Mouse (Mus musculus): ENCODE data around the gene Cuta. TPM values are rescaled to one million over a fixed set of nuclear protein-coding genes. Genes with fewer than 3 reads are reported as not detected.

The Cuta gene
- polyA plus RNA-seq, 1 experiment from 2014 or later: 246 TPM

GRCm38 (mm10) chr17:26951952-26952877, 12.8 kb upstream of the Cuta start:
- no peak overlapping the region for H3K27ac ChIP-seq
- H3K4me2 ChIP-seq (replicated peaks): peak overlapping the region; percentile 58
- no peaks in the 10 kb centered on the region for H3K9me3 ChIP-seq
- 0 out of 2 replicates have a peak, but pooled peaks cover 3% of the 10 kb centered on the region for H3K36me3 ChIP-seq
- no peaks in the 10 kb centered on the region for H3K27me3 ChIP-seq (replicated peaks)
- 0 out of 2 replicates have a peak overlapping the region, but pooled peaks have one; percentile 2 for H3K9ac ChIP-seq
- peaks cover 53% of the 10 kb centered on the region for H3K4me1 ChIP-seq (replicated peaks)
- ATAC-seq: no peak
- 35% methylated on average over 23 of the region's 23 CpGs for WGBS
- peak overlapping the region; percentile 28 for H3K4me3 ChIP-seq (replicated peaks)

GRCm38 (mm10) chr17:26951406-26951805, 12.0 kb upstream of the Cuta start:
- ATAC-seq: peak; percentile 21; the same call in 1 of the 2 replicates
- Histone ChIP-seq H3K9me3 (no peaks in the 10 kb centered on the region), H3K4me3 (replicated peaks) (peak overlapping the region; percentile 28), H3K9ac (peak overlapping the region; percentile 2; the same call in 1 of the 2 replicates), H3K27ac (no peak overlapping the region), H3K36me3 (0 out of 2 replicates have a peak, but pooled peaks cover 3% of the 10 kb centered on the region), H3K4me2 (replicated peaks) (peak overlapping the region; percentile 58), H3K27me3 (replicated peaks) (no peaks in the 10 kb centered on the region), H3K4me1 (replicated peaks) (peaks cover 61% of the 10 kb centered on the region)
- WGBS: 3% methylated on average over 10 of the region's 11 CpGs

GRCm38 (mm10) chr17:26950560-26951288, 11.4 kb upstream of the Cuta start:
- Histone ChIP-seq H3K9me3 (no peaks in the 10 kb centered on the region), H3K27me3 (replicated peaks) (no peaks in the 10 kb centered on the region), H3K27ac (no peak overlapping the region), H3K36me3 (no peaks in the 10 kb centered on the region), H3K4me2 (replicated peaks) (peak overlapping the region; percentile 58), H3K4me1 (replicated peaks) (peaks cover 67% of the 10 kb centered on the region), H3K4me3 (replicated peaks) (peak overlapping the region; percentile 28), H3K9ac (peak overlapping the region; percentile 2; the same call in 1 of the 2 replicates)
- ATAC-seq: no peak
- 38% methylated on average over 7 of the region's 7 CpGs for WGBS

GRCm38 (mm10) chr17:26949866-26950265, 10.5 kb upstream of the Cuta start:
- Histone ChIP-seq H3K27me3 (replicated peaks) (no peaks in the 10 kb centered on the region), H3K9ac (0 out of 2 replicates have a peak overlapping the region, but pooled peaks have one; percentile 71), H3K36me3 (no peaks in the 10 kb centered on the region), H3K4me2 (replicated peaks) (peak overlapping the region; percentile 98), H3K4me1 (replicated peaks) (peaks cover 67% of the 10 kb centered on the region), H3K9me3 (no peaks in the 10 kb centered on the region), H3K27ac (0 out of 2 replicates have a peak overlapping the region, but pooled peaks have one; percentile 60), H3K4me3 (replicated peaks) (no peak overlapping the region)
- WGBS: 55% methylated on average over 5 of the region's 5 CpGs
- no peak for ATAC-seq

GRCm38 (mm10) chr17:26949051-26949577, 9.7 kb upstream of the Cuta start:
- H3K9me3 ChIP-seq: no peaks in the 10 kb centered on the region
- H3K4me3 ChIP-seq (replicated peaks): peak overlapping the region; percentile 69
- peaks cover 67% of the 10 kb centered on the region for H3K4me1 ChIP-seq (replicated peaks)
- ATAC-seq: peak; percentile 39; the same call in 1 of the 2 replicates
- peak overlapping the region; percentile 71; the same call in 1 of the 2 replicates for H3K9ac ChIP-seq
- peak overlapping the region; percentile 98 for H3K4me2 ChIP-seq (replicated peaks)
- H3K27me3 ChIP-seq (replicated peaks): no peaks in the 10 kb centered on the region
- no peaks in the 10 kb centered on the region for H3K36me3 ChIP-seq
- peak overlapping the region; percentile 60 for H3K27ac ChIP-seq
- 12% methylated on average over 13 of the region's 14 CpGs for WGBS

- H3K9ac ChIP-seq: peak overlapping the region; percentile 71
- ATAC-seq: peak; percentile 9; the same call in 1 of the 2 replicates
- 1% methylated on average over 43 of the region's 87 CpGs for WGBS
- H3K4me2 ChIP-seq (replicated peaks): peak overlapping the region; percentile 98
- no peaks in the 10 kb centered on the region for H3K36me3 ChIP-seq
- H3K27me3 ChIP-seq (replicated peaks): no peaks in the 10 kb centered on the region
- peaks cover 61% of the 10 kb centered on the region for H3K4me1 ChIP-seq (replicated peaks)
- H3K9me3 ChIP-seq: no peaks in the 10 kb centered on the region
- H3K4me3 ChIP-seq (replicated peaks): peak overlapping the region; percentile 69
- H3K27ac ChIP-seq: peak overlapping the region; percentile 60
These were observed 9.1 kb upstream of the Cuta start for GRCm38 (mm10) chr17:26948316-26949050.

- Histone ChIP-seq H3K36me3 (no peaks in the 10 kb centered on the region), H3K9me3 (no peaks in the 10 kb centered on the region), H3K27me3 (replicated peaks) (no peaks in the 10 kb centered on the region), H3K4me1 (replicated peaks) (peaks cover 51% of the 10 kb centered on the region), H3K4me3 (replicated peaks) (no peak overlapping the region), H3K27ac (peak overlapping the region; percentile 24; the same call in 1 of the 2 replicates), H3K9ac (peak overlapping the region; percentile 54; the same call in 1 of the 2 replicates), H3K4me2 (replicated peaks) (peak overlapping the region; percentile 85)
- 66% methylated on average over 12 of the region's 12 CpGs for WGBS
- no peak for ATAC-seq
These were observed 8.1 kb upstream of the Cuta start for GRCm38 (mm10) chr17:26947231-26948100.

- Histone ChIP-seq H3K9ac (peak overlapping the region; percentile 54), H3K27ac (peak overlapping the region; percentile 24), H3K4me3 (replicated peaks) (peak overlapping the region; percentile 39), H3K27me3 (replicated peaks) (no peaks in the 10 kb centered on the region), H3K9me3 (no peaks in the 10 kb centered on the region), H3K36me3 (no peaks in the 10 kb centered on the region), H3K4me1 (replicated peaks) (peaks cover 42% of the 10 kb centered on the region), H3K4me2 (replicated peaks) (peak overlapping the region; percentile 85)
- ATAC-seq: peak; percentile 57
- 4% methylated on average over 36 of the region's 37 CpGs for WGBS
These were observed 7.2 kb upstream of the Cuta start for GRCm38 (mm10) chr17:26946567-26946966.

GRCm38 (mm10) chr17:26945824-26946495, 6.6 kb upstream of the Cuta start:
- no peak for ATAC-seq
- Histone ChIP-seq H3K4me2 (replicated peaks) (peak overlapping the region; percentile 85), H3K27ac (peak overlapping the region; percentile 24), H3K36me3 (no peaks in the 10 kb centered on the region), H3K4me3 (replicated peaks) (peak overlapping the region; percentile 39), H3K27me3 (replicated peaks) (no peaks in the 10 kb centered on the region), H3K9ac (peak overlapping the region; percentile 54), H3K9me3 (no peaks in the 10 kb centered on the region), H3K4me1 (replicated peaks) (peaks cover 40% of the 10 kb centered on the region)
- 32% methylated on average over 13 of the region's 13 CpGs for WGBS

GRCm38 (mm10) chr17:26941841-26942570, 2.6 kb upstream of the Cuta start:
- Histone ChIP-seq H3K4me1 (replicated peaks) (peaks cover 37% of the 10 kb centered on the region), H3K4me2 (replicated peaks) (peak overlapping the region; percentile 88), H3K36me3 (no peaks in the 10 kb centered on the region), H3K27ac (peak overlapping the region; percentile 36), H3K9ac (peak overlapping the region; percentile 37), H3K4me3 (replicated peaks) (peak overlapping the region; percentile 39), H3K27me3 (replicated peaks) (no peaks in the 10 kb centered on the region), H3K9me3 (no peaks in the 10 kb centered on the region)
- ATAC-seq: no peak
- 20% methylated on average over 4 of the region's 4 CpGs for WGBS

Data from intestine, embryonic 15.5 days (tissue).